Mouse (Mus musculus) heart, postnatal 0 days (tissue): ENCODE measurements around the gene Adi1. TPM values are rescaled to one million over a fixed set of nuclear protein-coding genes. Genes with fewer than 3 reads are reported as not detected.

Experiments used
- ATAC-seq: fragments of 200-750 bp; cut with Nextera tagmentation; 2 replicates; pipeline ENCODE4 v1.8.0; 2017; ENCODE audit warnings: low read depth, moderate number of reproducible peaks, moderate library complexity; ENCODE audit not compliant: insufficient read depth
- DNase-seq: peaks from one replicate; pipeline ENCODE4 v3.0.0-alpha.2; 2016; ENCODE audit warnings: low spot score
- H3K27ac ChIP-seq: fragments of 300-500 bp; sonication (generic); 2 replicates; pipeline ENCODE4 v1.5.1; 2014; ENCODE audit warnings: low read depth, mild to moderate bottlenecking
- H3K27me3 ChIP-seq: fragments of 300-500 bp; sonication (generic); 2 replicates; pipeline ENCODE4 v1.6.1; 2014; ENCODE audit warnings: low read length, mixed read lengths; ENCODE audit not compliant: control insufficient read depth, insufficient read depth
- H3K36me3 ChIP-seq: fragments of 300-500 bp; sonication (generic); replicated peaks from 2 replicates; pipeline ENCODE4 v1.6.1; 2014; ENCODE audit warnings: low read length, mixed read lengths; ENCODE audit not compliant: control insufficient read depth, insufficient read depth
- H3K4me1 ChIP-seq: fragments of 300-500 bp; sonication (generic); 2 replicates; pipeline ENCODE4 v1.6.1; 2014; ENCODE audit warnings: antibody characterized with exemption; ENCODE audit not compliant: control insufficient read depth, insufficient read depth
- H3K4me2 ChIP-seq: fragments of 300-500 bp; sonication (generic); 2 replicates; pipeline ENCODE4 v1.6.1; 2014; ENCODE audit warnings: low read depth, mild to moderate bottlenecking, low read length, moderate library complexity
- H3K4me3 ChIP-seq: fragments of 300-500 bp; sonication (generic); 2 replicates; pipeline ENCODE4 v1.5.1; 2014; ENCODE audit warnings: low read depth, low read length
- H3K9ac ChIP-seq: fragments of 300-500 bp; sonication (generic); replicated peaks from 2 replicates; pipeline ENCODE4 v1.6.1; 2014; ENCODE audit warnings: low read depth, low read length, mixed read lengths
- H3K9me3 ChIP-seq: fragments of 300-500 bp; sonication (generic); replicated peaks from 2 replicates; pipeline ENCODE4 v1.6.1; 2016; ENCODE audit warnings: low read length; ENCODE audit not compliant: control insufficient read depth
- CTCF ChIP-seq: IDR thresholded peaks from 2 replicates; pipeline ENCODE4 v1.5.1; 2016; ENCODE audit warnings: antibody characterized with exemption, control low read depth, low read depth
- EP300 ChIP-seq: IDR thresholded peaks from 2 replicates; pipeline ENCODE4 v1.6.1; 2016; ENCODE audit warnings: antibody characterized with exemption, low read depth
- WGBS: fragments of 180-500 bp; shearing (Covaris S2); extraction: QIAGEN DNeasy Blood & Tissue Kit; methylation state at CpG from one replicate; pipeline ENCODE4 v1.1.7; 2014; 5-methylcytosine and 5-hydroxymethylcytosine counted together
- polyA plus RNA-seq: library from polyadenylated mRNA; unstranded; fragments of >200 nt; fragmentation: Nextera tagmentation; extraction: Ambion mirVana; gene quantifications from 2 replicates; pipeline ENCODE4 v1.2.1, GENCODE M21; 2015
- total RNA-seq: library from RNA; depleted of rRNA; stranded (reverse); fragments of >200 nt; gene quantifications from 2 replicates; pipeline ENCODE4 v1.2.3, GENCODE M21; 2014; ENCODE audit warnings: low replicate concordance

The Adi1 gene
- total and polyA plus RNA-seq, 2 experiments from 2014 or later, result 15.8 to 37.0 TPM

DNA sequence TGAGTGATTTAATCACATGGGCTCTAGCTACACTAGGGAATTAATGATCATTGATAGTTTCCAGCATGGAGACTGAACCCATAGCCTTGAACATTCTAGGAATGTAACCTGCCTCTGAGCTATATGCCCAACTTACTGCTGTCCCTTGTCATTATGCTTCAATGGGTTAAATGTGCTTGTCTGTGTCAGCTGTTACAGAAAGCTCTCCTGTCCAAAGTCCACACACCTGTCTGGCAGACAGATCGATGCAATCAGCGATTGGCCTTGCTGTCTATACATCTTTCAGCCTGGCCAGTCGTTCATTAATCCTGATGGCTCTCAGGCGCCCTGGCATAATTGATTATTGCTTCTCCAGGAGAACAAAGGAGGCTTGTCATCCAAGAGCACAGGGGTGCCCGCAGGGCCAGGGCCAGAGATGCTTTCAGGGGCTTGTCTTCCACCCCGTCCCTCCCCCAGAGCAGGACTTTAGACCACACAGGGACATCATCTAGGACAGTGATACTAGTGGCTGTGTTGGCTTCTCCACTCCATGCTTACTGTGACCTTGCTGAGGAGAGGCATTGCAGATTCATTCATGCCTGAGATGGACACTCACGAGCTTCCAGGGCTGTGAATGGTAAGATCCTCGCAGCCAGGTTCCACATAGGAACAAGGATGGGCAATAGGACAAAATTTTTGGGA, 11.3 kb downstream of the Adi1 start:
- Histone ChIP-seq H3K36me3 (peaks cover 25% of the 10 kb centered on the region), H3K27me3 (no peaks in the 10 kb centered on the region), H3K9ac (no peak overlapping the region), H3K27ac (no peak overlapping the region), H3K4me2 (no peak overlapping the region), H3K4me1 (no peaks in the 10 kb centered on the region), H3K9me3 (no peaks in the 10 kb centered on the region), H3K4me3 (no peak overlapping the region)
- no peak for DNase-seq
- ATAC-seq, result no peak
- 84% methylated on average over 8 of the region's 8 CpGs for WGBS
- TF ChIP-seq CTCF (no peak), EP300 (no peak)

DNA sequence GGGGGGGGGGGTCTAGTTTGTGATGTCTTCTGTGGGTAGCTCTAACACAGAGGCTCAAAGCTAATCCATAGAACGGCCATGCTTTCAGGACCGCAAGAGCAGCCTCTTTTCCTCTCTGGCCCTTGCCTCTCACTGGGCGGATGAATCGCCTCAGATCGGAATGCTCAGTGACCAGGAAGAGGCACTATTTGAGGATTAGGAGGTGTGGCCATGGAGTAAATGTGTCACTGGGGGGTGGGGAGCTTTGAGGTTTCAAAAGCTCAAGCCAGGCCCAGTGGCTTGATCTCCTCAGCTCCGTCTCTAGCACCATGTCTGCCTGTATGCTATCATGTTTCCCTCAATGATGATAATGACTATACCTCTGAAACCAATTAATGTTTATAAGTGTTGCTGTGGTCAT, 14.0 kb downstream of the Adi1 start:
- H3K4me1 ChIP-seq, result no peaks in the 10 kb centered on the region
- WGBS, result 79% methylated on average over 5 of the region's 6 CpGs
- H3K9me3 ChIP-seq, result no peaks in the 10 kb centered on the region
- DNase-seq (no peak), ATAC-seq (no peak)
- H3K27ac ChIP-seq, result no peak overlapping the region
- H3K4me2 ChIP-seq, result no peak overlapping the region
- no peak overlapping the region for H3K4me3 ChIP-seq
- TF ChIP-seq EP300 (no peak), CTCF (no peak)
- peaks cover 43% of the 10 kb centered on the region for H3K36me3 ChIP-seq
- H3K9ac ChIP-seq, result no peak overlapping the region
- H3K27me3 ChIP-seq, result no peaks in the 10 kb centered on the region

DNA sequence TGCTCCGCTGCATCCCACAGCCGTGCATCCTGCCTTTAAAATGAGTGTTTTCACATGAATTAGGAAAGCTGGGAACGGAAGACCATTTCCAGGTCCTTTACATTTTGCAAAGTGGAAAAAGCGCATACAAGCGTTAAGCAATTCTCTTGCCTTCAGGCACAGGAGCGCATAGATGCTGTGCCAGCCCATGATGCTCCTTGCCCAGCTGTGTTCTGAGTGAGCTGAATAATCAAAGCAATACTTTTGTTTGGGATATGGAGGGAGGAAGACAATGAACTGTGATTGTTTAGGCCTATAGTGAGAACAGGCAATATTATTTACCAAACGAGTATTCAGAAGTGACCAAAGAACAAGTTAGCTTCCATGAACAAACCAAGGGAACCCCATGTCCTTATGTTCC, 15.7 kb downstream of the Adi1 start:
- no peak overlapping the region for H3K4me2 ChIP-seq
- H3K27ac ChIP-seq, result no peak overlapping the region
- H3K4me3 ChIP-seq, result no peak overlapping the region
- H3K36me3 ChIP-seq, result peaks cover 49% of the 10 kb centered on the region
- no peaks in the 10 kb centered on the region for H3K9me3 ChIP-seq
- no peak overlapping the region for H3K9ac ChIP-seq
- H3K27me3 ChIP-seq, result no peaks in the 10 kb centered on the region
- ATAC-seq, result no peak
- no peak for TF ChIP-seq EP300
- no peaks in the 10 kb centered on the region for H3K4me1 ChIP-seq
- WGBS, result 92% methylated on average over 7 of the region's 7 CpGs
- DNase-seq, result no peak

DNA sequence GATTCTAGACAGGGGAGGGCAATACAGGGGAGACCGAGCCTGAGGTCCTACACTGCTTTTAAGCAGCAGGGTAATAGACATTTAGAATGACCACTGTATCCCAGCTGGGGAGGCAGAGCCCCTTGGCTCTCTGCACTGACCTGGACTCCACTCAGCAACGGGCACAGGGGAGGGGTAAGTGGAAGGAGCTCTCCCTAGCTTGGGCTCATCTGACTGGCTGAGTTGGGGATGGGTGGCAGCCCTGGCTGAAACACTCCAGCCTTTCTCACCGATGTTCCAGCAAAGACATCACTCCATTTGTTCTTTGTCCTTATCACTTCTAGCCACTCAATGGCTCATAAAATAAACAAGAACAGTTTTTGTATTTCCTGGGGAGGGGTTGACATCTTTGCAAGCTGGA, 18.7 kb downstream of the Adi1 start:
- Histone ChIP-seq H3K27ac (no peak overlapping the region), H3K9ac (no peak overlapping the region), H3K4me2 (no peak overlapping the region), H3K4me3 (no peak overlapping the region), H3K27me3 (no peaks in the 10 kb centered on the region), H3K4me1 (no peaks in the 10 kb centered on the region), H3K36me3 (peaks cover 60% of the 10 kb centered on the region), H3K9me3 (no peaks in the 10 kb centered on the region)
- TF ChIP-seq CTCF (no peak), EP300 (no peak)
- no peak for DNase-seq
- WGBS, result 55% methylated on average over 3 of the region's 3 CpGs
- no peak for ATAC-seq

DNA sequence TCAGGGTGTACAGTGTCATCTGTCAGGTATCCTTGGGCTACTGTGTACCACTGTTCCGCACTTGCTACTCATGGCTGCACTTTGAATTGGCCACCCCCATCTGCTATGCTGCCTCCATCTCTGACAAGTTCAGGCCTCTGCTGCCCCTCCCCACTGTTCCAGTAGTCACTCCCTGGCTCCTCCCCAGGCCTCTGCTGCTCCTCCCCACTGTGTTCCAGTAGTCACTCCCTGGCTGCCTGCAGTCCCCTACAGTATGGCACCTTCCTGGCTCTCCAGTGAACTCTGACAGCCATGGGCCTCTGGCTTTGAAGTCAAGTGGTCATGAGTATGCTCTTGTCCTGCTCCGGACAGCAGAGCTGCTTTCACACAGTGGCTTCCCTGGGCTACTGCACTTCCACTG, 19.2 kb downstream of the Adi1 start:
- H3K9ac ChIP-seq, result no peak overlapping the region
- no peak overlapping the region for H3K4me3 ChIP-seq
- H3K27ac ChIP-seq, result no peak overlapping the region
- DNase-seq, result no peak
- H3K4me1 ChIP-seq, result no peaks in the 10 kb centered on the region
- TF ChIP-seq CTCF (no peak), EP300 (no peak)
- no peaks in the 10 kb centered on the region for H3K27me3 ChIP-seq
- WGBS, result 68% methylated on average over 2 of the region's 2 CpGs
- no peak overlapping the region for H3K4me2 ChIP-seq
- no peak for ATAC-seq
- no peaks in the 10 kb centered on the region for H3K9me3 ChIP-seq
- H3K36me3 ChIP-seq, result peaks cover 55% of the 10 kb centered on the region

DNA sequence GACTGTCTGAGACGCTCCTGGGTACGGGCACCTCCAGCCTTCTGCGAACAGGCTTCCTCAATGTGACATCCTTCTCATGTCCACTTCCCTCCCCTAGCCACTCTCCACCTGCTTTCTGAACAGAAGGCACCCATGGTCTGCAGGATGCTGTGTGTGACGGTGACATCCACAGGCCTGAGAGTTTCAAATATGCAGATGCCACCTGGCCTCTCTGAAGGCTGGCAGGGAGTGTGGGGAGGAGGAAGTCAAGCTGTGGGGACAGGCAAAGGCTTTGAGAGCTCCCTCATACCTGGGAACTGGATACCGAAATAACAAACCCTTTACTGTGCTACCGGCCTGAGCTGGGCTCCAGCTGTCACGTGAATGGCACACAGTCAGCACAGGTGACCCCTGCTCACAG, 19.7 kb downstream of the Adi1 start:
- Histone ChIP-seq H3K4me2 (no peak overlapping the region), H3K4me1 (no peaks in the 10 kb centered on the region), H3K27ac (no peak overlapping the region), H3K9ac (no peak overlapping the region), H3K36me3 (peaks cover 50% of the 10 kb centered on the region), H3K4me3 (no peak overlapping the region), H3K27me3 (no peaks in the 10 kb centered on the region), H3K9me3 (no peaks in the 10 kb centered on the region)
- 78% methylated on average over 7 of the region's 7 CpGs for WGBS
- DNase-seq (no peak), ATAC-seq (no peak)
- TF ChIP-seq EP300 (no peak), CTCF (no peak)
